Mouse (Mus musculus): ENCODE measurements around the gene Slc29a1. TPM values are rescaled to one million over a fixed set of nuclear protein-coding genes. Genes with fewer than 3 reads are reported as not detected.

The Slc29a1 gene
- total and polyA plus RNA-seq, 3 experiments: 58.4 to 88.0 (median 72.1) TPM

GRCm38 (mm10) chr17:45567162-45567601 lies 32.2 kb downstream of the Slc29a1 start:
- peaks cover 63 to 77% of the 10 kb centered on the region in 2 experiments for H3K36me3 ChIP-seq (replicated peaks in 1 of 2; ENCODE audit: control insufficient read depth in 1 of 2, insufficient read depth in 1 of 2, low read length in 1 of 2)
- H3K4me1 ChIP-seq (ENCODE audit: control insufficient read depth in 1 of 2, insufficient read depth in 2 of 2): peaks cover 37 to 73% of the 10 kb centered on the region in 2 experiments
- dilution Hi-C loops (cut with MboI; ENCODE audit: extremely low pct_ligation_motif_present, extremely low pct_unique_long_range_greater_than_20kb, low sequenced_read_pairs) (no loop called here), in situ Hi-C loops (cut with MboI; ENCODE audit: low pct_ligation_motif_present, low pct_unique_long_range_greater_than_20kb, low sequenced_read_pairs) (no loop called here)
- no peak for DNase-seq (ENCODE audit: extremely low read depth)
- no peaks in the 10 kb centered on the region for H3K9me3 ChIP-seq (replicated peaks; ENCODE audit: low read length)
- H3K79me2 ChIP-seq (replicated peaks; ENCODE audit: control insufficient read depth, extremely low read depth, insufficient read depth, poor library complexity, severe bottlenecking): peaks cover 54% of the 10 kb centered on the region
- TF ChIP-seq ZMIZ1 (IDR thresholded peaks at IDR 0.05; ENCODE audit: low read depth, low read length) (peak; percentile 85), BHLHE40 (IDR thresholded peaks at IDR 0.05; ENCODE audit: low read depth, low read length) (peak; percentile 26; the same call in 1 of the 2 replicates), CHD2 (IDR thresholded peaks at IDR 0.05; ENCODE audit: low read length) (peak; percentile 80), GABPA (IDR thresholded peaks at IDR 0.05; ENCODE audit: insufficient replicate concordance, low read depth, low read length) (no peak), RCOR1 (conservative IDR thresholded peaks at IDR 0.05; ENCODE audit: low read depth, low read length) (peak; percentile 80), POLR2AphosphoS2 (IDR thresholded peaks at IDR 0.05; ENCODE audit: low read depth, low read length) (peak; percentile 31), SIN3A (IDR thresholded peaks at IDR 0.05; ENCODE audit: low read length) (0 out of 2 replicates have a peak, but pooled peaks have one; percentile 22), SMC3 (IDR thresholded peaks at IDR 0.05; ENCODE audit: low read depth, low read length) (peak; percentile 14; the same call in 1 of the 2 replicates), MAX (IDR thresholded peaks at IDR 0.05; ENCODE audit: low read length) (no peak), USF1 (IDR thresholded peaks at IDR 0.05; ENCODE audit: low read depth, low read length) (no peak), NELFE (IDR thresholded peaks at IDR 0.05; ENCODE audit: low read depth, low read length) (no peak), POLR2A (IDR thresholded peaks at IDR 0.05; ENCODE audit: low read depth, low read length) (peak; percentile 41; the same call in 1 of the 2 replicates), MYC (IDR thresholded peaks at IDR 0.05; ENCODE audit: low read depth, low read length) (no peak)
- 0 out of 2 replicates have a peak overlapping the region, but pooled peaks have one; percentile 2 for H3K4me2 ChIP-seq (ENCODE audit: insufficient read depth, low read depth, poor library complexity, severe bottlenecking)
- peak overlapping the region; percentile 61 for H3K27ac ChIP-seq (ENCODE audit: insufficient read depth, low read depth)
- H3K9ac ChIP-seq (ENCODE audit: insufficient read depth, low read depth): no peak overlapping the region
- H3K27me3 ChIP-seq (replicated peaks): no peaks in the 10 kb centered on the region
- H3K4me3 ChIP-seq (replicated peaks in 1 of 3; ENCODE audit: low read depth in 2 of 3, low read length in 2 of 3, poor library complexity in 1 of 3): no peak overlapping the region

GRCm38 (mm10) chr17:45566360-45567161 lies 32.8 kb downstream of the Slc29a1 start:
- TF ChIP-seq ZNF384 (IDR thresholded peaks at IDR 0.05; ENCODE audit: low read depth, low read length): no peak
- TF ChIP-seq POLR2A (IDR thresholded peaks at IDR 0.05; ENCODE audit: low read depth, low read length): peak; percentile 13; the same call in 1 of the 2 replicates
- TF ChIP-seq NELFE (IDR thresholded peaks at IDR 0.05; ENCODE audit: low read depth, low read length): peak; percentile 17; the same call in 1 of the 2 replicates
- peak; percentile 28 for TF ChIP-seq CHD2 (IDR thresholded peaks at IDR 0.05; ENCODE audit: low read length)
- TF ChIP-seq ELF1 (IDR thresholded peaks at IDR 0.05; ENCODE audit: low read depth, low read length): peak; percentile 42; the same call in 1 of the 2 replicates
- peak; percentile 97 for TF ChIP-seq POLR2AphosphoS2 (IDR thresholded peaks at IDR 0.05; ENCODE audit: low read depth, low read length)
- TF ChIP-seq MAFK (IDR thresholded peaks at IDR 0.05; ENCODE audit: insufficient replicate concordance, low read length): 0 out of 2 replicates have a peak, but pooled peaks have one; percentile 7
- no peak for TF ChIP-seq RAD21 (IDR thresholded peaks at IDR 0.05; ENCODE audit: low read depth, low read length)
- TF ChIP-seq UBTF (IDR thresholded peaks at IDR 0.05; ENCODE audit: low read depth, low read length): 0 out of 2 replicates have a peak, but pooled peaks have one; percentile 21
- peak; percentile 68; the same call in 1 of the 2 replicates for TF ChIP-seq RCOR1 (conservative IDR thresholded peaks at IDR 0.05; ENCODE audit: low read depth, low read length)
- TF ChIP-seq NRF1 (IDR thresholded peaks at IDR 0.05; ENCODE audit: low read depth, low read length): no peak
- no peak for TF ChIP-seq ZC3H11A (IDR thresholded peaks at IDR 0.05; ENCODE audit: low read depth, low read length)
- TF ChIP-seq BHLHE40 (IDR thresholded peaks at IDR 0.05; ENCODE audit: low read depth, low read length): no peak
- TF ChIP-seq TBP (conservative IDR thresholded peaks at IDR 0.05; ENCODE audit: low read depth, low read length): no peak
- TF ChIP-seq ZMIZ1 (IDR thresholded peaks at IDR 0.05; ENCODE audit: low read depth, low read length): peak; percentile 45; the same call in 1 of the 2 replicates
- no peak for TF ChIP-seq GABPA (IDR thresholded peaks at IDR 0.05; ENCODE audit: insufficient replicate concordance, low read depth, low read length)
- TF ChIP-seq SMC3 (IDR thresholded peaks at IDR 0.05; ENCODE audit: low read depth, low read length): peak; percentile 2; the same call in 1 of the 2 replicates
- TF ChIP-seq IRF4 (IDR thresholded peaks at IDR 0.05; ENCODE audit: low read depth, low read length): no peak
- dilution Hi-C loops (cut with MboI; ENCODE audit: extremely low pct_ligation_motif_present, extremely low pct_unique_long_range_greater_than_20kb, low sequenced_read_pairs) (no loop called here), in situ Hi-C loops (cut with MboI; ENCODE audit: low pct_ligation_motif_present, low pct_unique_long_range_greater_than_20kb, low sequenced_read_pairs) (no loop called here)
- Histone ChIP-seq H3K4me2 (ENCODE audit: insufficient read depth, low read depth, poor library complexity, severe bottlenecking) (0 out of 2 replicates have a peak overlapping the region, but pooled peaks have one; percentile 14), H3K4me1 (ENCODE audit: control insufficient read depth in 1 of 2, insufficient read depth in 2 of 2) (peaks cover 43 to 79% of the 10 kb centered on the region in 2 experiments), H3K4me3 (replicated peaks in 1 of 3; ENCODE audit: low read depth in 2 of 3, low read length in 2 of 3, poor library complexity in 1 of 3) (peak overlapping the region in 2 of 3 experiments; percentile 7 to 24), H3K9ac (ENCODE audit: insufficient read depth, low read depth) (no peak overlapping the region; the same call in 1 of the 2 replicates), H3K36me3 (replicated peaks in 1 of 2; ENCODE audit: control insufficient read depth in 1 of 2, insufficient read depth in 1 of 2, low read length in 1 of 2) (peaks cover 68 to 77% of the 10 kb centered on the region in 2 experiments), H3K27ac (ENCODE audit: insufficient read depth, low read depth) (peak overlapping the region; percentile 61), H3K79me2 (replicated peaks; ENCODE audit: control insufficient read depth, extremely low read depth, insufficient read depth, poor library complexity, severe bottlenecking) (peaks cover 48% of the 10 kb centered on the region), H3K9me3 (replicated peaks; ENCODE audit: low read length) (no peaks in the 10 kb centered on the region), H3K27me3 (replicated peaks) (no peaks in the 10 kb centered on the region)
- DNase-seq (ENCODE audit: extremely low read depth): no peak

All from CH12.LX (cell line).